Mouse (Mus musculus): Measurements from ENCODE around the gene Zdhhc5. TPM values are rescaled to one million over a fixed set of nuclear protein-coding genes. Genes with fewer than 3 reads are reported as not detected.
A peak's percentile ranks its signal among the peaks of the same experiment; 100 is the strongest.

Zdhhc5 gene
- 37.6 and 44.6 TPM in 2 replicates for total RNA-seq (2014; fragmentation: Nextera tagmentation)
- total RNA-seq (2017) = 23.9 and 37.0 TPM in 2 replicates

GRCm38 (mm10) chr2:84714811-84715561 is at the start of gene Zdhhc5:
Gene Zdhhc5 (minus strand): TSS chr2:84715180.
- ATAC-seq (replicated peaks; ENCODE audit: low FRiP score, low TSS enrichment, poor library complexity, severe bottlenecking) = peak; percentile 78

GRCm38 (mm10) chr2:84762818-84763217 is 47.8 kb upstream of the Zdhhc5 start:
- no peak for ATAC-seq (replicated peaks; ENCODE audit: low FRiP score, low TSS enrichment, poor library complexity, severe bottlenecking)

GRCm38 (mm10) chr2:84762295-84762694 is 47.3 kb upstream of the Zdhhc5 start:
- ATAC-seq (replicated peaks; ENCODE audit: low FRiP score, low TSS enrichment, poor library complexity, severe bottlenecking) = no peak

- no peak for ATAC-seq (replicated peaks; ENCODE audit: low FRiP score, low TSS enrichment, poor library complexity, severe bottlenecking)
Observed at GRCm38 (mm10) chr2:84761840-84762239, 46.9 kb upstream of the Zdhhc5 start.

GRCm38 (mm10) chr2:84761309-84761708 is 46.3 kb upstream of the Zdhhc5 start:
- ATAC-seq (replicated peaks; ENCODE audit: low FRiP score, low TSS enrichment, poor library complexity, severe bottlenecking) = no peak

GRCm38 (mm10) chr2:84760777-84761176 is 45.8 kb upstream of the Zdhhc5 start:
- ATAC-seq (replicated peaks; ENCODE audit: low FRiP score, low TSS enrichment, poor library complexity, severe bottlenecking) = no peak

GRCm38 (mm10) chr2:84758542-84759127 is 43.7 kb upstream of the Zdhhc5 start:
- peak; percentile 92 for ATAC-seq (replicated peaks; ENCODE audit: low FRiP score, low TSS enrichment, poor library complexity, severe bottlenecking)

GRCm38 (mm10) chr2:84757026-84757682 is 42.2 kb upstream of the Zdhhc5 start:
- ATAC-seq (replicated peaks; ENCODE audit: low FRiP score, low TSS enrichment, poor library complexity, severe bottlenecking) = no peak

GRCm38 (mm10) chr2:84756245-84756644 is 41.3 kb upstream of the Zdhhc5 start:
- no peak for ATAC-seq (replicated peaks; ENCODE audit: low FRiP score, low TSS enrichment, poor library complexity, severe bottlenecking)

GRCm38 (mm10) chr2:84750115-84750514 is 35.1 kb upstream of the Zdhhc5 start:
- ATAC-seq (replicated peaks; ENCODE audit: low FRiP score, low TSS enrichment, poor library complexity, severe bottlenecking) = no peak

- ATAC-seq (replicated peaks; ENCODE audit: low FRiP score, low TSS enrichment, poor library complexity, severe bottlenecking) = no peak
Observed at GRCm38 (mm10) chr2:84744126-84744525, 29.1 kb upstream of the Zdhhc5 start.

- peak; percentile 33; the same call in 1 of the 2 replicates for ATAC-seq (replicated peaks; ENCODE audit: low FRiP score, low TSS enrichment, poor library complexity, severe bottlenecking)
Observed at GRCm38 (mm10) chr2:84743561-84743960, 28.6 kb upstream of the Zdhhc5 start, which contains the start of gene Gm19426. Gene Gm19426 (minus strand): TSS chr2:84743655.

- ATAC-seq (replicated peaks; ENCODE audit: low FRiP score, low TSS enrichment, poor library complexity, severe bottlenecking) = peak; percentile 35; the same call in 1 of the 2 replicates
Observed at GRCm38 (mm10) chr2:84742451-84743283, 27.7 kb upstream of the Zdhhc5 start.

- no peak for ATAC-seq (replicated peaks; ENCODE audit: low FRiP score, low TSS enrichment, poor library complexity, severe bottlenecking)
Observed at GRCm38 (mm10) chr2:84741841-84742450, 27.0 kb upstream of the Zdhhc5 start.

- peak; percentile 29; the same call in 1 of the 2 replicates for ATAC-seq (replicated peaks; ENCODE audit: low FRiP score, low TSS enrichment, poor library complexity, severe bottlenecking)
Observed at GRCm38 (mm10) chr2:84740608-84741333, 25.8 kb upstream of the Zdhhc5 start.

- no peak for ATAC-seq (replicated peaks; ENCODE audit: low FRiP score, low TSS enrichment, poor library complexity, severe bottlenecking)
Observed at GRCm38 (mm10) chr2:84738271-84738911, 23.4 kb upstream of the Zdhhc5 start.

GRCm38 (mm10) chr2:84737451-84737925 is 22.5 kb upstream of the Zdhhc5 start:
- ATAC-seq (replicated peaks; ENCODE audit: low FRiP score, low TSS enrichment, poor library complexity, severe bottlenecking) = no peak

All from megakaryocyte-erythroid progenitor cell, adult 5-6 weeks (primary cell).